Mouse (Mus musculus): ENCODE data around the gene Ccdc105. TPM values are rescaled to one million over a fixed set of nuclear protein-coding genes. Genes with fewer than 3 reads are reported as not detected.

The Ccdc105 gene
- total RNA-seq, 2 experiments from 2014 or later, result not detected

DNA sequence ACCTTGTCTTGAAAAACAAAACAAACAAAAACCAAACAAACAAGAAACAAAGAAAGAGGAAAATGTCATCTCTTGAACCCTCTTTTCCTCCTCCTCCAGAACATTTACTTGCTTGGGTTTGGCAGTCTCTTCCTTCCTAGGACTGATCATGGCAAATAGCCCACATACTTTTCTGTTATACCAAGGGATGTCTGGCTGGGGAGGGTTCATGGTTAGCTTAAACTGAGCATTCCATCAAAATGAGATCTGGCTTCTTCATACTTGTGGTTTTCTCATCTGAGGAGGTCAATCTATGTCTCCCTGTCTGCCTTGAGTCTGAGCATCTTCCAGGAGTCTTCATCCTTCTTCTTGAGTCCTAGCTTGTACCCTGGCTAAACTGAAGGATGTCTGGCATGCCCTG, 36.6 kb downstream of the Ccdc105 start:
- DNase-seq (ENCODE audit: low spot score), result no peak

GRCm38 (mm10) chr10:78715156-78715555, 37.7 kb downstream of the Ccdc105 start:
- DNase-seq (ENCODE audit: low spot score), result no peak

DNA sequence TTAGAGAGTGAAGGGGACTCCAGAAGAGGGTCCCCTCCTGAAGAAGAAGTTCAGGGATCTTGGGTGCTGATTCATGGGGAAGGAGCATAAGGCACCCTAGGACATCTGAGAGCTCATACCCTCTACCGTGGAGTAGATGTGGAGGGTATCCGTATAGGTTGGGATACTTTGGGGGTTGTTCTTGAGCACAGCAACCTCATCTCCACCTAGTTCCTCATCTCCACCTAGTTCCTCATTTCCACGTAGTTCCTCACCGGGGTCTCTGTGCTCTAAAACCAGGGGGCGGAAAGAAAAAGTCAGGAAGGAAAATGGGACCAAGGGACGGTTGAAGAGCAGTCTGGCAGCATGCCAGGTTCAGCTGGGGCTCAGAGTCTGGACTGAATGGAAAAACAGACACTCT, 38.7 kb downstream of the Ccdc105 start:
- DNase-seq (ENCODE audit: low spot score), result no peak

GRCm38 (mm10) chr10:78710706-78711105, 42.2 kb downstream of the Ccdc105 start:
- no peak for DNase-seq (ENCODE audit: low spot score)

DNA sequence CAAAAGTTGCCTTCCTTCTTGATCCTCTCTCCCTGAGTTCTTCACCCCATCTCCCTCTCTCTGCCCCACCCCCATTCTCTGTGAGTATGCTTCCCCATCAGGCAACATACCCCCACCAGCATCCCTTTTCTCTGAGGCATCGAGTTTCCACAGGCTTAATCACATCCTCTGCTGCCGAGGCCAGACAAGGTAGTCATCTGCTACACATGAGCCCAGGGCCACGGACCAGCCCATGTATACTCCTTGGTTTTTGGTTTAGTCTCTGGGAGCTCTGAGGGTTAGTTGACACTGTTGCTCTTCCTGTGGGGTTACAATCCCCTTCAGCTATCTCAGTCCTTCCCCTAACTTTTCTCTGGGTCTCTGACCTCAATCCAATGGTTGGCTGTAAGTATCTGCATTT, 52.0 kb downstream of the Ccdc105 start:
- no peak for DNase-seq (ENCODE audit: low spot score)

Other genes starting within 250 kb of the Ccdc105 start
- not detected for gene Olfr1358, start 235.6 kb downstream of the Ccdc105 start, total RNA-seq (2021)
- gene Ilvbl, start 178.7 kb downstream of the Ccdc105 start, total RNA-seq (2021), result 10 to 100 TPM in 1 of 2 experiments, 1 to 10 TPM in 1; 7.9 to 14.8 TPM
- gene Syde1, start 161.1 kb downstream of the Ccdc105 start, total RNA-seq (2021), result 1 to 10 TPM; 3.3 to 4.0 TPM
- not detected for gene Olfr1357, start 135.0 kb downstream of the Ccdc105 start, total RNA-seq (2021)
- not detected for gene Casp14, start 34.8 kb downstream of the Ccdc105 start, total RNA-seq (2021)
- gene Slc1a6, start 27.4 kb upstream of the Ccdc105 start, total RNA-seq (2021), result not detected
- not detected for gene Olfr1356, start 99.1 kb upstream of the Ccdc105 start, total RNA-seq (2021)
- gene Olfr1355, start 122.5 kb upstream of the Ccdc105 start, total RNA-seq (2021), result not detected
- not detected for gene Olfr1354, start 160.1 kb upstream of the Ccdc105 start, total RNA-seq (2021)
- gene Olfr8, start 197.6 kb upstream of the Ccdc105 start, total RNA-seq (2021), result not detected
- gene Olfr1353, start 210.2 kb upstream of the Ccdc105 start, total RNA-seq (2021), result not detected
- not detected for gene Olfr1352, start 228.0 kb upstream of the Ccdc105 start, total RNA-seq (2021)

Data from gastrocnemius, adult 18-20 months (tissue).